Mouse (Mus musculus) liver, adult 2 months (tissue): ENCODE results near the gene Ahcyl2.

ENCODE experiments used
- CTCF ChIP-seq: fragments of 200-500 bp; IDR thresholded peaks from 2 replicates; pipeline ENCODE4 v1.5.1; 2011; ENCODE audit warnings: low read depth, low read length, control low read depth
- POLR2A ChIP-seq: fragments of 200-500 bp; IDR thresholded peaks from 2 replicates; pipeline ENCODE4 v1.6.1; 2011; ENCODE audit warnings: low read length, control low read depth; ENCODE audit not compliant: insufficient read depth; ENCODE audit errors: extremely low read depth

- no peak for TF ChIP-seq CTCF
- TF ChIP-seq POLR2A = no peak
Measured at GRCm38 (mm10) chr6:29944465-29944864, 176.7 kb downstream of the Ahcyl2 start.
